Mouse (Mus musculus): ENCODE data around the gene Arhgef28. TPM values are rescaled to one million over a fixed set of nuclear protein-coding genes. Genes with fewer than 3 reads are reported as not detected.

Gene Arhgef28
- total RNA-seq, 2 experiments from 2014 or later: 37.4 to 40.7 TPM

- peak; percentile 72 for TF ChIP-seq CTCF (IDR thresholded peaks at IDR 0.05)
- Histone ChIP-seq H3K27ac (no peak overlapping the region), H3K4me3 (no peak overlapping the region)
- no peak for DNase-seq (ENCODE audit: extremely low spot score in 1 of 2, low spot score in 2 of 2)
- intact Hi-C loops (cut with DNase I): loop anchor here (1.0 kb wide), 1 partner anchor 192 kb away; no protein-coding TSS in a partner anchor
Observed at GRCm38 (mm10) chr13:98222848-98223247, 16.6 kb upstream of the Arhgef28 start.

DNA sequence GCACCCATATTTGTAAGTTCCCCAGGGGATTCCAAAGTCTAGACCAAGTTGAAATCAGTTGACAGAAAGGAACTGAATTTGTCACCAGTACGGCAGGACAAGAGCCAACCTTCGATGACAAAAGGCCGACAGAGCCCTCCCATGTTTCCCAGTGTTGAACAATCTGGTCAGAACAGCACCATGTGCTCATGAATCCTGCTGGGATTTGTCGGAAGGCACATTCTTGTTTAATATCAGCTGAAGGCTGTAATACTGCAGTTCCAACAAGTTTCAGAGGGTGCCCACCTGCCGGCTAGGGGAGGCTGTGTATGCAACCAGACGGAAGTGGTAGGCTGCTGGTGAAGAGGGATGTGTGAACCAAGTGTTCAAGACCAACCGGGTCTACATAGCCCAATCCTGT is 3.9 kb upstream of the Arhgef28 start:
- H3K4me3 ChIP-seq: no peak overlapping the region
- intact Hi-C loops (cut with DNase I): no loop called here
- no peak for TF ChIP-seq CTCF (IDR thresholded peaks at IDR 0.05)

DNA sequence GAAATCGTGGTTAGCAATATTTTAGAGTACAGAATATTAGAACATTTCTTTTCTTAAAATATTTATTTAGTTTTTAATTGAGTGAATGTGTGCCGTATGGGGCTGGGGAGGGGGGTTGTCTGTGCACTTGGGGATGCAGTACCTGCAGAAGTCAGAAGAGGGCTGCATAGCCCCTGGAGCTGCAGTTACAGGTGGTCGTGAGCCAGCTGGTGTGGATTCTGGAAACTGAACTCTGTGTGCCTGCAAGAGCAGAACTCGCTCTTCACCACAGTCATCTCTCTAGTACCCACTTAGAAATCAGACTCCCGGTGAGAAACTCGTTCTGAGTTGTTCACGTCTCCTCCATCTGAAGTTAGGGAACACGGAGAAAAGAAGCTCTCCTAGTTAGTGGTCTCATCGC is 2.6 kb upstream of the Arhgef28 start:
- intact Hi-C loops (cut with DNase I): loop anchor here (5.0 kb wide), 2 partner anchors 72 to 177 kb away; no protein-coding TSS in a partner anchor
- Histone ChIP-seq H3K27ac (no peak overlapping the region), H3K4me3 (no peak overlapping the region)
- TF ChIP-seq CTCF (IDR thresholded peaks at IDR 0.05): peak; percentile 67
- peak; percentile 28 to 29 for DNase-seq (ENCODE audit: extremely low spot score in 1 of 2, low spot score in 2 of 2)

More for the DNA sequence above, 3.9 kb upstream of the Arhgef28 start:
- H3K27ac ChIP-seq: no peak overlapping the region
- no peak for DNase-seq (ENCODE audit: extremely low spot score in 1 of 2, low spot score in 2 of 2)

DNA sequence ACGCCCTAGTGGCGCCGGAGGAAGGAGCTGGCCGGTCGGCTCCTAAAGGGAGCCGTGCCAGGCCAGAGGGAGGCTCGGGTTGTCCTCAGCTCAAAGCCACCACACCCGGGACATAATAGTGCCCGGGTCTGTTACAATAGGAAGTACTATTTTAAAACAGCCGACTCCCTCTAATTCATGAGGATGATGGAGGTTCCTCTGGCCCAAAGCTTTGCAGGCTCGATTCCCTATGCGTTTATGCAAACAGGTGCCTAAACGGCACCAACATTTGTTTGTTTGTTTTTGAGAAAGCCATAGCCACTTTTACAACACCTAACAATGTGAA is 269 bp upstream of the Arhgef28 start:
- no peak for TF ChIP-seq CTCF (IDR thresholded peaks at IDR 0.05)
- intact Hi-C loops (cut with DNase I): loop anchor here (5.0 kb wide), 2 partner anchors 69 to 174 kb away; no protein-coding TSS in a partner anchor

DNA sequence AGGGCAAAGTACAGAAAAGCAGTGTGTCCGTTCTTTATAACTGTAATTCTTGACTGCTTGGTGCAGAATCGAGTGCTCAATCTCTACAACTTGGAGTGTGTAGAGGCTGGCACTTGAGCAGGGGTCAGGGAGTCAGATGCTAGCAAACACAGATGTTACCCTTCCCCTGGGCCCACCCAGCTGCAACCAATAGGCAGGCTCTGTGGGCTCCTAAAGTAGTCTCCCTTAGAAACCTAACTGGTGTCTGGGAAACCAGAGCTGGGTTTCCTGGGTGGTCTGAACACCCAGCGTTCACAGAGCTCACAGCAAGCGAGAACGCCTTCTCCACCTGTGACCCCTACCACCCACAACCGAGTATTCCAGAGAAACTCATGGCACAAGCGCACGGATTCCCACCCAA is 1.1 kb downstream of the Arhgef28 start:
- peak overlapping the region; percentile 57 for H3K4me3 ChIP-seq
- TF ChIP-seq CTCF (IDR thresholded peaks at IDR 0.05): no peak
- intact Hi-C loops (cut with DNase I): loop anchor here (5.0 kb wide), 2 partner anchors 68 to 173 kb away; no protein-coding TSS in a partner anchor
- DNase-seq (ENCODE audit: extremely low spot score in 1 of 2, low spot score in 2 of 2): no peak
- H3K27ac ChIP-seq: peak overlapping the region; percentile 83; the same call in 1 of the 2 replicates

More for the DNA sequence above, 269 bp upstream of the Arhgef28 start:
- DNase-seq (ENCODE audit: extremely low spot score in 1 of 2, low spot score in 2 of 2): no peak
- Histone ChIP-seq H3K27ac (peak overlapping the region; percentile 83), H3K4me3 (peak overlapping the region; percentile 57)

DNA sequence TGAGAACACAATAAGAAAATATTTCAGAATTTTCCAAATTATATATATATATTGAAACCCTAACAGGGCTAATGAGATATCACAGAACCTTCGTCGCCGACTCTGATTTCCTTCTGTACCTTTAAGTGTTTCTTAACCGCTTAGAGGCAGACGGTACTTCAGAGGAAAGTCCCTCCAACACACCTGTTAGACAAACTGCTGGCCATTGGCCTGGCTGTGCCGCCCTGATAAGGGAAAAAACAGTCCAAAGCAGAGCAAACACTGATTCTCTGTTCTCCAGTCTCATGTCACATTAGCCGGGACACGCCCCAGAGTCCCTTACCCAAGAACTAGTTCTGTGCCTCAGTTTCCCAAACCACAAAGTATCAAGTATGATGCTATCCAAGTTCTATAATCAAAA is 1.9 kb downstream of the Arhgef28 start:
- no peak for DNase-seq (ENCODE audit: extremely low spot score in 1 of 2, low spot score in 2 of 2)
- intact Hi-C loops (cut with DNase I): no loop called here
- TF ChIP-seq CTCF (IDR thresholded peaks at IDR 0.05): no peak

DNA sequence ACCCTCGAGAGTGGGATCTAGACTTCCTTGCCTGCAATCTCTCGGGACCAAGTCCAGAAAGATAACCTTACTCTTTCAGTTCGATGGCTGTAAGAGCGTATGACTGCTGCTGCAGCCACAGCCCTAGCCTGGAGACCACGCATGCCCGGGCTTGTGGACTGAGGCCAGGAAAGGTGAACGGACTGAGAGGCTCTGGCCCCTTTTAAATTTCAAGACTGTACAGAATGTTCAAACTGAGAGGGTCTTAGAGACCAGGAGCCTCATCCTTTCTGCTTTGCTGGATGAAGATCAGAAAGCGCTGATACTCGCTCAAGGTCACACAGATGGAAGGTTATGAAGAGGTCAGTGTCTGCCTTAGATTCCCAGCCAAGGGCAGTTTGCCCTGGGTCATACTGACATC is 4.8 kb downstream of the Arhgef28 start:
- DNase-seq (ENCODE audit: extremely low spot score in 1 of 2, low spot score in 2 of 2): no peak
- no peak overlapping the region for H3K27ac ChIP-seq
- H3K4me3 ChIP-seq: no peak overlapping the region
- no peak for TF ChIP-seq CTCF (IDR thresholded peaks at IDR 0.05)
- intact Hi-C loops (cut with DNase I): no loop called here

More for the DNA sequence above, 1.9 kb downstream of the Arhgef28 start:
- Histone ChIP-seq H3K4me3 (no peak overlapping the region; the same call in 1 of the 2 replicates), H3K27ac (no peak overlapping the region)

GRCm38 (mm10) chr13:98192596-98192995 is 13.6 kb downstream of the Arhgef28 start:
- TF ChIP-seq CTCF (IDR thresholded peaks at IDR 0.05): no peak
- Histone ChIP-seq H3K27ac (no peak overlapping the region), H3K4me3 (no peak overlapping the region)
- intact Hi-C loops (cut with DNase I): no loop called here
- no peak for DNase-seq (ENCODE audit: extremely low spot score in 1 of 2, low spot score in 2 of 2)

GRCm38 (mm10) chr13:98188500-98188899 is 17.7 kb downstream of the Arhgef28 start:
- no peak for DNase-seq (ENCODE audit: extremely low spot score in 1 of 2, low spot score in 2 of 2)
- intact Hi-C loops (cut with DNase I): no loop called here
- no peak overlapping the region for H3K4me3 ChIP-seq
- TF ChIP-seq CTCF (IDR thresholded peaks at IDR 0.05): no peak
- H3K27ac ChIP-seq: no peak overlapping the region

GRCm38 (mm10) chr13:98187904-98188303 is 18.3 kb downstream of the Arhgef28 start:
- no peak overlapping the region for H3K27ac ChIP-seq
- no peak overlapping the region for H3K4me3 ChIP-seq
- intact Hi-C loops (cut with DNase I): no loop called here
- TF ChIP-seq CTCF (IDR thresholded peaks at IDR 0.05): no peak
- no peak for DNase-seq (ENCODE audit: extremely low spot score in 1 of 2, low spot score in 2 of 2)

DNA sequence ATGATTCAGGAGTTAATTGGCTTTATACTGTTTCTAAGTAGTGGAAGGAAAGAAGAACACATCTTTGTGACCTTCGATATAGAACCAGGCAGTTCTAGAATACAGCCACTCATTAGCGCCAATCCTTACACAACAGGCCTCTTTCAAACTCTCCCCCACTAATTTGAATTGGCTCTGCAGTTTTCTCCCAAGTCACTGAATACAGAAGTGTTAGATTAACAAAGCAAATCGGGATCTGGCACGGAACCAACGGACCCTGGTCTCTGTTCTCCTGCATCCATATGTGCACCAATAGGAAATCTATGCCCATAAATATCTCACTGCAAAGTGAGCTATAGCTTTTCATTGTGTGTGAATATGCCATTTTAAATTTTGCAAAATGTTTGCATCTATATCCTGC is 20.1 kb downstream of the Arhgef28 start:
- intact Hi-C loops (cut with DNase I): no loop called here
- no peak for DNase-seq (ENCODE audit: extremely low spot score in 1 of 2, low spot score in 2 of 2)
- TF ChIP-seq CTCF (IDR thresholded peaks at IDR 0.05): no peak
- Histone ChIP-seq H3K4me3 (no peak overlapping the region), H3K27ac (no peak overlapping the region)

DNA sequence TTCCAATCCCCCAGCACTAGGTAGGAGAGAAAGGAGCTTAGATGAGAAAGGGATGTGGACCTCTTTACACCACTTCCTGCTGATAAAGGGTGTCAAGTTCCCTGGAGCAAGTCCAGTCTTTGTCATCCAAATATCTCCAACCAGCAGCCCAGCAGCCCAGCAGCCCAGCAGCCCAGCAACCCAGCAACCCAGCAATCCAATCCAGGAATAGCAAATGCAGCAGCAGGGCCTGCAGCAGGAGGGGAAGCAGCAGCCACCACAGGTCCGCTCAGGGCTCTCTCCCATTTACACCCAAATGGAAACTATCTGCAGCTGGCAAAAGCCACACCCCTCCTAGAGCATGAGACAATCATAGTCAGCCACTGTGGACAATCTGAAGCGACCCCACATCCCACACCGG is 21.6 kb downstream of the Arhgef28 start:
- intact Hi-C loops (cut with DNase I): no loop called here
- DNase-seq (ENCODE audit: extremely low spot score in 1 of 2, low spot score in 2 of 2): no peak
- no peak for TF ChIP-seq CTCF (IDR thresholded peaks at IDR 0.05)
- no peak overlapping the region for H3K4me3 ChIP-seq
- H3K27ac ChIP-seq: no peak overlapping the region

DNA sequence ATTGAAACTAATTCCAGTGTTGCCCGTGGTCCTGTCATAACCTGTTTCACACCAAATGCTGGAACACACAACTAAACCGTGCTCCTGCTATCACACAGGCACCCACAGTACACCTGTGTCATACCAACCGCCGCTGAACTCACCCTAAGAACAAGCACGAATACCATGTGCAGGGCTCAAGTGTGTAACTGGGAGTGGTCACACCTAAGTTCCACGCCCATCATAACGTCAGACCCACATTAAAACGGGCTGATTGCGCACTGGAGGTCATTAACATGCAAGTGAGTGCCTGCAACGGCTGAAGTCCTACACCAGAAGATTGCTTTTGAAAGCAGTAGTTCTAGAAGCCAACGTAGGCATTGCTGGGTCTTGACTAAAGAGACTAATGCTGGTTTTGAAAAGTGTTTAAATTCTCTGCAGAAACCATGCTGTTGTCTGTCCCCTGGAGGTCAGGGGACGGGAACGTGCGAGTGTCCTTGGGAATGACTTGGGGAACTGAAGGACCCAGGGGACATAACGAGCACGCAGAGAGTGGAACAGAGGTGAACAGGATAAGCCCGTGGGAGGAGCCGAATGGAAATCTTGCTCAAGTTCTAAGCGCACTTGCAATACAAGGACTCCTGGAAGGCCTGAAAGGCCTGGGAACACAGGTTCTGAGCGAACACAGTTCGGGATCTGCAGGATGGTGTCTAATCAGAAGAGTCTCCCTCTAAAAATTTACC is 22.9 kb downstream of the Arhgef28 start:
- DNase-seq (ENCODE audit: extremely low spot score in 1 of 2, low spot score in 2 of 2): no peak
- Histone ChIP-seq H3K27ac (no peak overlapping the region), H3K4me3 (no peak overlapping the region)
- intact Hi-C loops (cut with DNase I): no loop called here
- no peak for TF ChIP-seq CTCF (IDR thresholded peaks at IDR 0.05)
